Mouse (Mus musculus) stomach, embryonic 14.5 days (tissue): ENCODE measurements around the gene Muc1. TPM values are rescaled to one million over a fixed set of nuclear protein-coding genes. Genes with fewer than 3 reads are reported as not detected.

Experiments used
- ATAC-seq: fragments of 200-750 bp; cut with Nextera tagmentation; 2 replicates; pipeline ENCODE4 v1.8.0; 2017; ENCODE audit warnings: low read depth, moderate TSS enrichment; ENCODE audit not compliant: insufficient number of reproducible peaks, insufficient read depth, low FRiP score
- H3K27ac ChIP-seq: fragments of 300-500 bp; sonication (generic); 2 replicates; pipeline ENCODE4 v1.5.1; 2014; ENCODE audit warnings: mild to moderate bottlenecking, low read length, moderate library complexity, mixed read lengths
- H3K27me3 ChIP-seq: fragments of 300-500 bp; sonication (generic); 2 replicates; pipeline ENCODE4 v1.6.1; 2014; ENCODE audit warnings: low read length, control low read depth, mixed read lengths; ENCODE audit not compliant: control insufficient read depth, insufficient read depth
- H3K36me3 ChIP-seq: fragments of 300-500 bp; sonication (generic); 2 replicates; pipeline ENCODE4 v1.6.1; 2014; ENCODE audit warnings: mild to moderate bottlenecking, control low read depth, low read length, moderate library complexity, mixed read lengths; ENCODE audit not compliant: control insufficient read depth, insufficient read depth
- H3K4me1 ChIP-seq: fragments of 300-500 bp; sonication (generic); 2 replicates; pipeline ENCODE4 v1.6.1; 2014; ENCODE audit warnings: low read length, control low read depth, mixed read lengths; ENCODE audit not compliant: control insufficient read depth, insufficient read depth
- H3K4me2 ChIP-seq: fragments of 300-500 bp; sonication (generic); replicated peaks from 2 replicates; pipeline ENCODE4 v1.6.1; 2014; ENCODE audit warnings: low read depth, low read length, control low read depth
- H3K4me3 ChIP-seq: fragments of 300-500 bp; sonication (generic); 2 replicates; pipeline ENCODE4 v1.5.1; 2014; ENCODE audit warnings: low read depth, low read length, control low read depth
- H3K9ac ChIP-seq: fragments of 300-500 bp; sonication (generic); replicated peaks from 2 replicates; pipeline ENCODE4 v1.6.1; 2014; ENCODE audit warnings: low read depth, mild to moderate bottlenecking, control low read depth, low read length, moderate library complexity, mixed read lengths
- H3K9me3 ChIP-seq: fragments of 300-500 bp; sonication (generic); 2 replicates; pipeline ENCODE4 v1.6.1; 2016; ENCODE audit warnings: low read depth, low read length, control low read depth; ENCODE audit not compliant: control insufficient read depth
- WGBS: fragments of 180-500 bp; shearing (Covaris S2); extraction: QIAGEN DNeasy Blood & Tissue Kit; methylation state at CpG from one replicate; pipeline ENCODE4 v1.1.7; 2014; 5-methylcytosine and 5-hydroxymethylcytosine counted together
- polyA plus RNA-seq: library from polyadenylated mRNA; unstranded; fragments of >200 nt; fragmentation: Nextera tagmentation; extraction: Ambion mirVana; gene quantifications from 2 replicates; pipeline ENCODE4 v1.2.1, GENCODE M21; 2014

Gene Muc1
- polyA plus RNA-seq, 1 experiment from 2014 or later, result 58.2 TPM

DNA sequence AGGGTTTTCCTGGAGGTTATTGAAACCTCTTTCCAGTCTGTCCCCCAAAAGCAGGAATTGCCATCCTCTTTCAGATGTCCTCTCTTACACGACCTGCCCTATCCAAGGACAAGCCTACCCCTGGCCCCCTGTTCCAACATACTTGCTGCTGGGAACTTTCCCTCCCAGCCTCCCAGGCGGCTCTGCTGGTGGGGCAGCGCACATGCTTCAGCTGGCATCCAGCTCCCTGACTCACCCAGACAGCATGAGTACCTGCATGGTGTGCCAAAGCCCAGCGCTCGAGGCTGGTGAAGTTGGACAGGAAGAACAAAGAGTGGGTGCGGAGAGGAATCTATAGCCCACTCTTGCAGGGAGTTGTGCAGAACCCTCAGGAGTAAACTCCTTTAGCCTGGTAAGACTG lies 42.0 kb downstream of the Muc1 start:
- 73% methylated on average over 6 of the region's 6 CpGs for WGBS
- H3K4me1 ChIP-seq, result peaks cover 32% of the 10 kb centered on the region
- peaks cover 2% of the 10 kb centered on the region for H3K36me3 ChIP-seq
- peak overlapping the region; percentile 64 for H3K4me2 ChIP-seq
- H3K9ac ChIP-seq, result peak overlapping the region; percentile 49; the same call in 1 of the 2 replicates
- ATAC-seq, result no peak
- H3K27me3 ChIP-seq, result no peaks in the 10 kb centered on the region
- peak overlapping the region; percentile 68; the same call in 1 of the 2 replicates for H3K27ac ChIP-seq
- H3K9me3 ChIP-seq, result no peaks in the 10 kb centered on the region
- H3K4me3 ChIP-seq, result peak overlapping the region; percentile 51

DNA sequence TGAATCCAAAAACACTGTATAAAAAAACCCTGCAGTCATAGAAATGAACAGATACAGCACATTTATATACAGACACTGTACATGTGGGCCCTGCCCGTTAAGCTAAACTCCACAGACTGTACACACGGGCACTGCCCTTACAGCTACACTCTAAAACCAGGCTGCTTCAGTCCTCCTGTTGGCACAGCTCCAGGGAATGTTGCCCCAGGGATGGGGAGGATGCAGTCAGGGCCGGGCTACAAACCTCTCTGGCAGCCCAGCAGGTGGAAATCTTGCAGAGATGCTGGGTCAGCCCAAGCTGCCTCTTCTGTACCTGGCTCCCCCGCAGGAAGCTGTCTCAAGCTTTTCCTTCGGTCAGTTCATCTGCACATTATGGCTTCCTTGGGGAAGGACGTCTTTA lies 42.9 kb downstream of the Muc1 start:
- Histone ChIP-seq H3K4me2 (no peak overlapping the region), H3K9me3 (no peaks in the 10 kb centered on the region), H3K27ac (no peak overlapping the region), H3K27me3 (no peaks in the 10 kb centered on the region), H3K9ac (no peak overlapping the region), H3K4me3 (no peak overlapping the region), H3K36me3 (peaks cover 7% of the 10 kb centered on the region), H3K4me1 (peaks cover 30% of the 10 kb centered on the region)
- 65% methylated on average over 6 of the region's 6 CpGs for WGBS
- ATAC-seq, result no peak

DNA sequence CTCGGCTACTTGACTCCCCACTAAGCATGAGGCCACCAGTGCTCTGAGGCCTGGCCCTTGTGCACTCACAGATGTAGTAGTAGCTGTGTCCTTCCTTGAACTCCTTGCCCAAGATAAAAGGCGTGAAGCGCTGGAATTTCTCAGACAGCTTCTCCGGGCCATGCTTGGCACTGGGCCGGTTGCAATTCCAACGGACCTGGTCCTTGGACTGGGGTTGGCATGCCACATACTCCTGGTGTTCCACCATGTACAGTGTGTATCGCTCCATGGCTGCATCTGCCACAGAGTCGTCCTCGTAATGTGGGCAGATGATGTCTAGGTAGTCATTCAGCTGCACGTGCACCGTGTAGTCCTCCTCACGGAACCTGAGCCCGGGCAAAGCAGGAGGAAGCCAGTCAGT lies 47.2 kb downstream of the Muc1 start:
- Histone ChIP-seq H3K4me2 (no peak overlapping the region), H3K4me3 (no peak overlapping the region), H3K9ac (no peak overlapping the region), H3K4me1 (peaks cover 29% of the 10 kb centered on the region), H3K27me3 (no peaks in the 10 kb centered on the region), H3K27ac (no peak overlapping the region), H3K9me3 (no peaks in the 10 kb centered on the region), H3K36me3 (peaks cover 7% of the 10 kb centered on the region; the same call in 1 of the 2 replicates)
- ATAC-seq, result no peak
- WGBS, result 89% methylated on average over 13 of the region's 13 CpGs

DNA sequence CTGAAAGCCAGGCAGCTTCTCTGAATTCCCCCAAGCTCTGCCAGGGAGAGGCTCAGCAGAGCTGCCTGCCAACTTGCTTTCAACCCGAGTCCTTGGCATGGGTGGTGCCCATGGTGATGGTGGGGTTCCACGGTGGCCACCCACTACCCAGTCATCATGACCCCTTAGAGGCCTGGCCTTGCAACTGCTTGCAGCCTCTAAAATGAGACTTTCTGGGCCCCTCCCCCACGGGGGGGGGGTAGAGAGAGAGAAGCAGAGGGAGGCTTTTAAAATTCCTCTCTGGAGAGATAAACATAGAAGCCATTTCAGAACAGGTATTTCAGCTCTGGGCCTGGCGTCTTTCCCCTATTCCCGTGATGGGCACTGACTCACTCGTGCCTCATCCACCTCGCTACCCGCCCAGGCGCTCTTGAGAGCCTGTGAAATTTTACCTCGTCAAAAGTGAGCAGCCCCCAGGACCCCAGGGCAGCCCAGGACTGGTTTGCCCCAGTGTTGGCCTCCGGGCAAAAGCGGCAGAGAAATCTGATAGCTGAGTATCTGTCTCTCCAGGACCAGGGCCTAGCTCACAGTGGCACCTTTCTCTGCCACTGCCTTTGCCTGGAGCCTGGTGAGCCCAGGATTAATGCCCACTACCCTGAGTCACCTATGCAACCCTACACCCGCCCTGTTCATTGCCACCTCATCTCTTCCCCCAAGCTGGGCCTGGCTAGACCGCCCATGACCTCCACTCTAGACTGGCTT lies 48.6 kb downstream of the Muc1 start:
- no peak for ATAC-seq
- Histone ChIP-seq H3K36me3 (peaks cover 7% of the 10 kb centered on the region; the same call in 1 of the 2 replicates), H3K9me3 (no peaks in the 10 kb centered on the region), H3K4me1 (peaks cover 29% of the 10 kb centered on the region), H3K27ac (peak overlapping the region; percentile 87), H3K4me3 (peak overlapping the region; percentile 64), H3K27me3 (no peaks in the 10 kb centered on the region), H3K4me2 (peak overlapping the region; percentile 96), H3K9ac (peak overlapping the region; percentile 57; the same call in 1 of the 2 replicates)
- WGBS, result 15% methylated on average over 14 of the region's 14 CpGs

DNA sequence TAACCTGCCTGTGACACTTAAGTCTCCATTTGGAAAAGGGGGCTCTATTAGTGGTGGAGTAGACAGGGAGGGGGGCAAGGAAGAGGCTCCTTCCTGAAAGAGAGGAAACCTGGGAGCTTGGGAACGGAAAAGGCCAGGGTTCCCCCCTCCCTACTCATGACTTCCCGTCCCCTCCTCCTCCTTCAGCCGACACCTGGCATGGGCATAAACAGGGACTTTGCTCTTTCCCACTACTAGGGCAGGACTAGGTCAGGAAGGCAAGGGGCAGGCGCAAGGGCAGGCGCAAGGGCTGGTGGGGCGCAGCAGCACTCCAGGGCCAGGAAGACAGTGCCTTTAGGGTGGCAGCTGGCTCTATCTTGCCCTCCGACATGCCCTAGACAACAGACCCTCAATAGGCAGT lies 49.2 kb downstream of the Muc1 start:
- Histone ChIP-seq H3K9ac (peak overlapping the region; percentile 57; the same call in 1 of the 2 replicates), H3K27ac (peak overlapping the region; percentile 87), H3K4me3 (peak overlapping the region; percentile 64), H3K4me2 (peak overlapping the region; percentile 96), H3K36me3 (peaks cover 7% of the 10 kb centered on the region; the same call in 1 of the 2 replicates), H3K9me3 (no peaks in the 10 kb centered on the region), H3K4me1 (peaks cover 29% of the 10 kb centered on the region), H3K27me3 (no peaks in the 10 kb centered on the region)
- no peak for ATAC-seq
- 38% methylated on average over 7 of the region's 7 CpGs for WGBS

DNA sequence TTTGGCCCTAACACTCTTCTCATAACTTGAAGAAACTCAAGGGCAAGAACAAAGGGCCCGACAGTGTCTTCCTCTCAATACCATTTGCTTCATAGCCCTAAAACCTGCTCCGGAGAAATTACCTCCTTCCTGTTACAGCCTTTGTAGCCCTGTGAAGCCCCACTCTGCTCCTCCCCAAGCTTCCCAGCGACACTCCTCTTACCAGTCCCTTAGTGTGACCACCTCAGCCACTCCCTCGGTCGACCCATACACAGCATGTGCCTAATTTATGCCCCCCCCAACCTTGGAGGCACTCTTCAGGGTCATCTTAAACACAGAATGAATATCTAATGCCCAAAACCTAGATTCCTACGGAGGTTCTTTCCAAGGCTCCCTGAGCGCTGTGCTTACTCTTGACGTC lies 49.8 kb downstream of the Muc1 start:
- WGBS, result 14% methylated on average over 8 of the region's 8 CpGs
- Histone ChIP-seq H3K9ac (peak overlapping the region; percentile 57; the same call in 1 of the 2 replicates), H3K4me1 (peaks cover 29% of the 10 kb centered on the region), H3K9me3 (no peaks in the 10 kb centered on the region), H3K4me3 (peak overlapping the region; percentile 64), H3K36me3 (peaks cover 7% of the 10 kb centered on the region; the same call in 1 of the 2 replicates), H3K27ac (peak overlapping the region; percentile 87), H3K4me2 (peak overlapping the region; percentile 96), H3K27me3 (no peaks in the 10 kb centered on the region)
- no peak for ATAC-seq

DNA sequence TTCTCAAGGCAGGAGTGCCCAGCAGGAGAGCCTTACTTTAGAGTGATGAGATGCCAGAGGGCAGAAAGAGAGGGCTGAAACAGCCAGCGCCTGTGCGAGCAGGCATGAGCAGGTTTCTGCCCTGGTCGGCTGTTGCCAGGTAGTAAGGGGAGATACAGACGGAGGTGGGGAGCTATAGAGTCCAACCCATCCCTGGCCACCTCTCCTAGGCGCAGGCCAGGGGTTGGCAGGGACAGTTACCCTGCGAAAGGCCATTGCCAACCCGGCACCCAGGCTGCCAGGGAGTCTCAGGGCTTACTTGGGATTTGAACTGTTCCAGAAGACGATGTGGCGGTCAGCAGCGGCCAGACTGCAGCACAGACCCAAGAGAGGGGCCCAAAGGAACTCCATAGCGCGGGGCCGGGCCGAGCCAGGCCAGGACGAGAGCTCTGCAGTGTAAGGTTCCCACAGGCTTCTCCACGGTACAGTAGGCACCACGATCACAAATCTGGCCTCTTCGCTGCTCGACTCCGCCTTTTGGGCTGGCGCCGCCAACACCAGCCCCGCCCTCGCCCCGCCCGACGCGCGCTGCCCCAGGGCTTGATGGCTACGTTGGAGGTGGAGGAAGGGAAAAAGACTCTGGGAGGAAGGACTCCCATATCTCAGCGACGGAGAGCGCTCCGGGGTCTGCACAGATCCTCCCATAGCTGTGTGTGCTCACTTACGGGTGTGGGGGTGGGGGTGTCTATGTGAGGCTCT lies 50.5 kb downstream of the Muc1 start:
- peak overlapping the region; percentile 57 for H3K9ac ChIP-seq
- H3K27ac ChIP-seq, result peak overlapping the region; percentile 87
- ATAC-seq, result peak; percentile 70
- H3K9me3 ChIP-seq, result no peaks in the 10 kb centered on the region
- H3K36me3 ChIP-seq, result peaks cover 7% of the 10 kb centered on the region; the same call in 1 of the 2 replicates
- H3K4me1 ChIP-seq, result peaks cover 29% of the 10 kb centered on the region
- H3K4me3 ChIP-seq, result peak overlapping the region; percentile 64
- no peaks in the 10 kb centered on the region for H3K27me3 ChIP-seq
- under 1% methylated on average over 35 of the region's 35 CpGs for WGBS
- peak overlapping the region; percentile 96 for H3K4me2 ChIP-seq

DNA sequence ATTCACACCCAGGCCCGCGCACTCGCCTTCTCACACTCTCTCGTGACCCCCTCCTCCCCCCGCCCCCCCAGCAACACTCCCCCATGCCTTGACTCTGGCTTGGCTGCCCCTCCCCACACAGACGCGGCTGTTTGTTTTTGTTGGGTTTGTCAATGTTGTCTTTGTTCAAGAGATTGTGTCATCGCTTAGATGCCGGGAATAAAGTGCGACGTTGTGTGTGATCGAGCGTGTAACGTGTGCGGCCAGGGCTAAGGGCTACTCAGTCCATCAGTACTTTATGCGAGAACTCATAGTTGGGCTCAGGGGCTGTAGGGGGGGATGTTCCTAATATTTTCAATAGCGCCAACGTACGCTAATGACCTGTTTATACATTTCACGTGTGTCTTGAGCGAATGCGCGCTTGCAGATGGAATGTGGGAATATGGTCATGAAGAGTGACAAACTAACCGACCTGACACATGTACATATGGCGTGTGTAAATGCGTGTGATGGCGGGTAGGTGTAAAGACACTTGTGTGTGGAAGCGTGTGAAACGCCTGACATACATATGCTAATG lies 51.3 kb downstream of the Muc1 start:
- H3K27ac ChIP-seq, result peak overlapping the region; percentile 78; the same call in 1 of the 2 replicates
- H3K36me3 ChIP-seq, result peaks cover 7% of the 10 kb centered on the region; the same call in 1 of the 2 replicates
- peak overlapping the region; percentile 2; the same call in 1 of the 2 replicates for H3K9ac ChIP-seq
- no peaks in the 10 kb centered on the region for H3K9me3 ChIP-seq
- no peaks in the 10 kb centered on the region for H3K27me3 ChIP-seq
- H3K4me1 ChIP-seq, result peaks cover 29% of the 10 kb centered on the region
- no peak for ATAC-seq
- H3K4me3 ChIP-seq, result peak overlapping the region; percentile 64
- peak overlapping the region; percentile 96 for H3K4me2 ChIP-seq
- under 1% methylated on average over 29 of the region's 29 CpGs for WGBS
